Mouse (Mus musculus): ENCODE data around the gene Gm21885. TPM values are rescaled to one million over a fixed set of nuclear protein-coding genes. Genes with fewer than 3 reads are reported as not detected.
"Not testable (repeated sequence)": the region's sequence is repeated elsewhere in the genome, so short reads cannot be mapped to it uniquely, and the experiment has no call there.

Gm21885 gene
- total RNA-seq (2021), result not detected in 2 replicates
- long read RNA-seq, experiment 1, result 0 reads
- long read RNA-seq, experiment 2, result 0 reads

- peak; percentile 68 for DNase-seq
Observed at GRCm38 (mm10) chr11:94281199-94282181, at the start of gene Gm21885. Gene Gm21885, plus strand, starts transcription at chr11:94281873.

GRCm38 (mm10) chr11:94233405-94233804 is 48.3 kb upstream of the Gm21885 start:
- DNase-seq, result no peak

- no peak for DNase-seq
Observed at GRCm38 (mm10) chr11:94234380-94234779, 47.3 kb upstream of the Gm21885 start.

GRCm38 (mm10) chr11:94234857-94235256 is 46.8 kb upstream of the Gm21885 start:
- no peak for DNase-seq

GRCm38 (mm10) chr11:94236074-94236473 is 45.6 kb upstream of the Gm21885 start:
- DNase-seq, result peak; percentile 83

- no peak for DNase-seq
Observed at GRCm38 (mm10) chr11:94238786-94239185, 42.9 kb upstream of the Gm21885 start.

GRCm38 (mm10) chr11:94239706-94240105 is 42.0 kb upstream of the Gm21885 start:
- DNase-seq, result peak; percentile 44

GRCm38 (mm10) chr11:94242760-94243421 is 38.8 kb upstream of the Gm21885 start:
- DNase-seq, result peak; percentile 39

- DNase-seq, result no peak
Observed at GRCm38 (mm10) chr11:94243422-94244180, 38.1 kb upstream of the Gm21885 start.

- no peak for DNase-seq
Observed at GRCm38 (mm10) chr11:94244385-94244784, 37.3 kb upstream of the Gm21885 start.

- no peak for DNase-seq
Observed at GRCm38 (mm10) chr11:94245955-94246788, 35.5 kb upstream of the Gm21885 start, which contains the start of gene Wfikkn2. Gene Wfikkn2, minus strand, starts transcription at chr11:94246005.

GRCm38 (mm10) chr11:94246789-94247061 is 34.9 kb upstream of the Gm21885 start:
- DNase-seq, result no peak

- DNase-seq, result no peak
Observed at GRCm38 (mm10) chr11:94253156-94253555, 28.5 kb upstream of the Gm21885 start.

GRCm38 (mm10) chr11:94253691-94254090 is 28.0 kb upstream of the Gm21885 start:
- DNase-seq, result no peak

GRCm38 (mm10) chr11:94255733-94256132 is 25.9 kb upstream of the Gm21885 start:
- DNase-seq, result no peak

- no peak for DNase-seq
Observed at GRCm38 (mm10) chr11:94257987-94258386, 23.7 kb upstream of the Gm21885 start.

- DNase-seq, result no peak
Observed at GRCm38 (mm10) chr11:94259814-94260213, 21.9 kb upstream of the Gm21885 start.

GRCm38 (mm10) chr11:94261585-94262370 is 19.9 kb upstream of the Gm21885 start:
- no peak for DNase-seq

- DNase-seq, result peak; percentile 88
Observed at GRCm38 (mm10) chr11:94265134-94265785, 16.4 kb upstream of the Gm21885 start.

- DNase-seq, result not testable (repeated sequence)
Observed at GRCm38 (mm10) chr11:94266155-94266554, 15.5 kb upstream of the Gm21885 start.
